Mouse (Mus musculus) kidney, adult 10 weeks (tissue): ENCODE results near the gene Btf3. TPM values are rescaled to one million over a fixed set of nuclear protein-coding genes. Genes with fewer than 3 reads are reported as not detected.

Experiments
- polyA plus RNA-seq: library from polyadenylated mRNA; stranded (reverse); fragments of 350-450 nt; fragmentation: Illumina TruSeq; extraction: RNeasy Lipid Tissue Mini Kit (QIAGEN cat#74804); gene quantifications from one replicate; pipeline ENCODE4 v1.2.3, GENCODE M21; 2014; ENCODE audit warnings: low read depth, low replicate concordance

The Btf3 gene
- polyA plus RNA-seq: 615 TPM

DNA sequence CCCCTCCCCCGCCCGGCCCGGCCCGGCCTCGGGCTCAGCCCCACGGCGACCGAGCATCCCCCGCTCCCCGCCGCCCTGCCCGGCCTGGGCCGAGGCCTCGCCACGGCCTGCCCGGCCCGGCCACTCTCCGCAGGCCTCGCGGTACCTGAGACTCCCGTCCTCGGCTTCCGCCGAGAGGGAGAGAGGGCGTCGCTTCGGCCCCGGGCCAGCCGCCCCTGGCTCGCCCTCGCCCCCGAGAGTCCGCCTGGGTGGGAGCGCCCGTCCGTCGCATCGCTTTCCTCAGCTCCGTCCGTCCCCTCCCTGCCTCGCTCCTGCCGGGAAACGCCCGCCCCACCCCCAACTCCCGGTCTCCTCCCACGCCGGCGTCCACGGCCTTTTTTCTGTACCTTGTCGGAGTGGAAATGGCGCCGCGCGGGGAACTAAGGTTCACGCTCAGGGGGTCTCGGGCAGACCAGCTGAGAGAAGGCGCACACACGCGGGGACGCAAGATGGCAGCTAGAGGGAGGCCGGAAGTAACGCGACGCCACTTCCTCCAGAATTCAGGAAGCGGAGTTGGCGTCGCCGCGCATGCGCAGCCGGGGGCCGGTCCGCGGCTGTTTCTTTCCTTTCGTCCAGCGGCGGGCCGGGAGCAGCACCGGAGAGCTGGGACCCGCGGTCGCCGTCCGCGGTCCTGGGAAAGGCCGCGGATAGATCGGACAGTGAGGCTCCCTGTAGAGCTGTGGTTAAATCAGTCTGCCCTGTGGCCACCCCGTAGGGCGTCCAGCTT, at the start of gene Btf3:
Gene Btf3 (minus strand): TSS at position 527 of the 766 bp plus-strand sequence.

DNA sequence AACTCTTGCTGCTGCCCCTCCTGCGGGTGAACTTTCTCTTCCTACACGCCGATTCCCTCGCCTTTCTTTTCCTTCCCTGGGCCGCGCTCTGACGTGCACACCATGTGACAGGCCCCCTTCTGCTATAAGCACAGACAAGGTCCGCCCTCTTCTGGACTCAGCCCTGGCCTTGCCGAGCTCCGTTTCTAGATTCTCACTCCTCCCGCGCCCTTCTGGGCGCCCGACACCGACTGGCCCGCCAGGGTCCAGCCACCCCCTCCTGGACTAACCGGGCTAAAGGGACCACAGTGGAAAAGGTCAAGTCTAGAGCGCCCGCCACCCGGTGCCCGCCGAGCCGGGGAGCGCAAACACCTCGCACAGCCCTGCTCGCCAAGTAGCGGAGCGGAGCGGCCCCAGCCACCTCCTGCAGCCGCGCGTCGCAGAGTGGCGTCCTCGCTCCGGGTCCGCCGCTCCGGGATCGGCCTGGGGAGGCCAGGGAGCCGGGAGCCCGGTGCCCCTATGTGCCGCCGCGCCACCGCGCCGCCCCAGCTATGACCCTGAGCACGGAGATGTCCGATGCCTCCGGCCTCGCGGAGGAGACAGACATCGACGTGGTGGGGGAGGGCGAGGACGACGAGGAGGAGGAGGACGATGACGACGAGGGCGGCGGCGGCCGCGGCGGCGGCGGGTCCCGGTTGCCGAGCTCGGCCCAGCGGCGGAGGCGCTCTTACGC, 37.4 kb upstream of the Btf3 start, which contains the start of gene Foxd1:
Gene Foxd1 (plus strand): TSS at position 153 of the 712 bp plus-strand sequence.

DNA sequence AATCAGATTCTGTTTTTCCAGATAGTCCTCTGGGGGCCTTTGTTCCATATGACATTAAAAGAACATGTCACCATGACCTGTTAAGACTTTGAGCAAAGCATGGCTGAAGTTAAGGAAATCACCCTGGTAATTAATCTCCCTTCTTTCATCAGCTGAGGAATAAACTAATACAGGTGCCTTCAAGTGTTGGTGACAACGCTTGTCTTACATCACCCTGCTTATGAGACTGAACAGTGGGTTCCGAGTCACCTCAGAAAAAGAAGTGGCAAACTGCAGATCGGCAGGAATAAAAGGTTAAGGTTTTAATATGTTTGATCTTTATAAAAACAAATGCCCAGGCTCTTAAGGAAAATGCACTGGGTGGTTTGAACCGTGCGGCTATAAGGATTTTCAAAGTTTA, 37.1 kb downstream of the Btf3 start, which contains the start of gene Gm21976:
Gene Gm21976 (plus strand): TSS at position 202 of the 400 bp plus-strand sequence.

DNA sequence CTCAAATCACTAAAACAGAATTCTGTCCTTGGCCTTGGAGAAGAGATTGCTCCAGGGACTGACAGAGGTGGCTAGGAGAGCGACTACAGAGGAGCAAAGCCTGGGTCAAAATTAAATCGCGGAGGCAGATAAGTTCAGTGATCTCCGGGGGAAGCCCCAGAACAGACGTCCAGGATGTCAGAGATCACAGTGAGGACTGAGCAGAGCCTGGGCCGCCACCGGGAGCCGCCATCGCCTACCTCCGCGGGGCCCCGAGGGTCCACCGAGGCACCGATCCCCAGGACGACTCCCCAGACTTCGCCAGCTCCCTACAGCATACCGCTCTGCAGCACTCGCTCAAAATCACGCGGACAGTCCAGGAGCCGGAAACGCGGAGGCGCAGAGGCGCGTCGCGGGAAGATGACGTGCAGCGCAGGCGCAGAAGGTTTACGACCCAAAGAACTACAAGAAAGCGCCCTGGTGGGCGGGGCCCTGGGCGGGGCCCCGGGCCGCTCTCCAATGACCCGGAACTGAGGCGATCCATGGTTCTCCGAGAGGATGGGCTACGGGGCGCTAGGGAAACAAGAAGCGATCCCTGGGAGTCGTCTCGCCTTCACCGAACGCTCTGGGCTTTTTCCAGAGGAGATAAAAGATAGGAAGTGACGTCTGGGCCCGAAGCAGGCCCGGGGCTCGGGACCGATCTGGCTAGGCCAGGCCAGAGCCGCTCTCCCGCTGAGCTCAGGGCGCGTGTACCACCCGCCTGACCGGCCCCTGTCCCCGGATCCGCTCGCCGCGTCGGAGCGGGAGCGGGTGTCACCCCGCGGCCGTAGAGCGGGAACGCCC, 54.0 kb downstream of the Btf3 start, which contains the start of the genes Utp15 and Ankra2:
Gene Utp15 (minus strand): TSS at position 406 of the 822 bp plus-strand sequence.
Gene Ankra2 (plus strand): TSS at position 439 of the 822 bp plus-strand sequence.

Other genes starting within 250 kb of the Btf3 start
- gene Arhgef28, start 110.6 kb downstream of the Btf3 start, polyA plus RNA-seq: 18.0 TPM
- gene Utp15, start 54.0 kb downstream of the Btf3 start, polyA plus RNA-seq: 11.3 TPM
- 22.7 TPM for gene Ankra2, start 53.9 kb downstream of the Btf3 start, polyA plus RNA-seq
- gene Gm21976, start 37.1 kb downstream of the Btf3 start, polyA plus RNA-seq: not detected
- 0.97 TPM for gene Foxd1, start 37.2 kb upstream of the Btf3 start, polyA plus RNA-seq
- gene Gm10320, start 175.0 kb upstream of the Btf3 start, polyA plus RNA-seq: 1.9 TPM